Mouse (Mus musculus) spleen, embryonic (tissue): ENCODE data around the gene Kcnj11.

Experiments used
- CTCF ChIA-PET: fragments of 350-600 bp; sonication (Branson Sonifier 250); formaldehyde crosslinking; loops from one replicate; lab custom pipeline; 2022; lab: Charles Lee

The Kcnj11 gene

GRCm38 (mm10) chr7:46049981-46050380, 50.6 kb downstream of the Kcnj11 start:
- CTCF ChIA-PET: no interaction called here

DNA sequence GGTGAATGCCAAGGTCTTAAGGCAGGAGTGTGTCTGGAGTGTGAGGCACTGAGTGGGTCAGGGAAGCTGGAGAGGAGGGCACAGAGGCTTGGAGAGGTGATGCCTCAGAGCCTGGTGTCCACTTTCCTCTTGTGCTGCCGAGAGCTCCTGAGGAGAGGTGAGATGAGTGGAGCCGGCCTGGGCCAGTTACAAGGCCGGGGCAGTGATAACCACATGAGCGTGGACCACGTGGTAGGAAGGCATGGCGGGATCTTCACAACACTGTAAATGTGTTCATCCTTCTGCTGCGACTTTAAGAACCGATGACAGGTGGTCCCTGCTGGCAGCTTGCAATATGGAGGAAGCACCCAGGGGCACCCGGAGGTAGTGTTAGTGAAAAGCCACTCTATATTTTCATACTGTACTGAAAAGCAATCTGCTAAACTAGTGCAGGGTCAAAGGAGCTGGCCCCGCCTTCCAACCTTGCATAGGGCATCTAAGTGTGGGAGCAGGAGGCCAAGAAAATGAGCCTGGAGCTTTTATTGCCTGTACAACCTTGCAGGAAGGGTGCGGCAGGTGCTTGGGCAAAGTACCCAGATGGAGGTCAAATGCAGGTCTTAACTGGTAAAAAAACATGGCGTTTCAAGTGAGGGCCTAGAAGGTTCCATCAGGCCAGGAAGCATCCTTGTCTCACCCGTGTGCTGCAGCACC, 52.5 kb downstream of the Kcnj11 start:
- CTCF ChIA-PET: no interaction called here

DNA sequence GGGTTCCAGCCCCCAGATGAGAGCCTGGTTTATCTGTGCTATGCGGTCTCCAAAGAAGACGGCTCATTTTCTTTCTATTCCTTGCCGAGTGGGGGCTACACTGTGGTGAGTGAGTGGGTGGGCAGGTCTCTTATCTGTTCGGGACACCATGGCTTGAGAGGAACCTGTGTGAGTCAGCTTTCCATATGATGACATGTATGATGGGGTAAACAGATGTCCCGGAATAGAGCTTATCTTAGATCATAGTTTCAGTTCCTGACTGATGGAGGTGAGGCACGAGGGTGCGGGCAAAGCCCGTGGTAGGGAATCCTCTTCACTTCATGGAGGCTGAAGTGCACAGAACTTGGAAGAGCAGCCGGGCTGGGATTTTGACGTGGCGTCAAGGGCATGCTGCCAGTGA, 54.7 kb downstream of the Kcnj11 start:
- CTCF ChIA-PET: no interaction called here

GRCm38 (mm10) chr7:46044106-46044505, 56.5 kb downstream of the Kcnj11 start:
- CTCF ChIA-PET: no interaction called here
